Mouse (Mus musculus) retina, postnatal 7 days (tissue): ENCODE data around the gene Khsrp.
"Not testable (repeated sequence)": the region's sequence is repeated elsewhere in the genome, so short reads cannot be mapped to it uniquely, and the experiment has no call there.

Experiments
- DNase-seq: peaks from one replicate; pipeline ENCODE4 v3.0.0-alpha.2; 2012; ENCODE audit warnings: low read depth, low spot score

The Khsrp gene

DNA sequence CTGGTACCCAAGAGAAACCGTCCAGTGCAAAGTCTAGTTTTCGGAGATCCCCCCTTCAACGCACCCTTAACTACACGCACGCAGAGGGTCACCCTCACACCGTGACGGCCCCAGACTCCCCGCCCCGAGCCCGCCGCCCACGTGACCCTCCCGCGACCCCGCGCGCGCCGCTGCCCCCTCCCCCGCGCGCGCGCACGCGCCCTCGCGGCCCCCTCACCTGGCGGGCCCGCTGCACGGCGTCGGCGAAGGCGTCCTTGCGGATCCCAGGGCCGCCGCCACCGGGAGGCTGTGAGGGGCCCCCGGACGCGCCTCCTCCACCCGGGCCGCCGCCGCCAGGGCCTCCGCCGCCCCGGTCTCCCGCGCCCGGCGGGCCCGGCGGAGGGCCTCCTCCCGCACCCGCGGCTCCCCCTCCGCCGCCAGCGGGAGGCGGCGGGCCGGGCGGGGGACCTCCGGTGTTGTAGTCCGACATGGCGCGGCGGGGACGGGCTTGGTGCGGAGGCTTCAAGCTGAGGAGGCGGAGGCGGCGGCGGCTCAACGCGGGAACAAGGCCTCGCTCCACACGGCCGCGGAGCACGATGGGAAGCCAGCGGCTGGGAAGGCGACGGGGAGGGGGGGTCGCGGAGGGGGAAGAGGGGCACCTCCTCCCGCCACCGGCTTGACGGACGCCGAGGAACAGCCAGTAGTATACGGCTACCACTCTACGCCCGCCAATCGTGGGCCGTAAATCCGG is at the start of gene Khsrp:
Gene Khsrp, minus strand, starts transcription at position 592 of the 730 bp plus-strand sequence.
- peak; percentile 17 for DNase-seq

DNA sequence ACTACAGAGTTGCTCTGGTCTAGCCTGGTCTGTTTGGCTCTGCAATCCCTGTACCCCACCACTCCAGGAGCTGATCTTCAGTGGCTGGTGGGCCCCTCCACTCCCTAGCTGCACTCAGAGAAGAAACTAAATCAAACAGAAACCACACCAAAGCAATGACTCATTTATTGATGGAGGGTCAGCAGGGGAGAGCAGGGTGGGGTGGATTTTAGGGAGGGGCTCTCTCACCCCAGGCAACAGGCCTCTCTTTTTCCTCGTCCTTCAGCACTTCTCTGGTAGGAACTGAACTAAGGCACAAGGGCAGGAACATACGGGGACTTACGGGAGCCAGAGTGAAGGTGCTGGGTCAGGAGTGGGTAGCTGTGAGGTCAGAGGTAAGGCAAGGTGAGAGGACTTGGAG is 48.6 kb upstream of the Khsrp start:
- no peak for DNase-seq

DNA sequence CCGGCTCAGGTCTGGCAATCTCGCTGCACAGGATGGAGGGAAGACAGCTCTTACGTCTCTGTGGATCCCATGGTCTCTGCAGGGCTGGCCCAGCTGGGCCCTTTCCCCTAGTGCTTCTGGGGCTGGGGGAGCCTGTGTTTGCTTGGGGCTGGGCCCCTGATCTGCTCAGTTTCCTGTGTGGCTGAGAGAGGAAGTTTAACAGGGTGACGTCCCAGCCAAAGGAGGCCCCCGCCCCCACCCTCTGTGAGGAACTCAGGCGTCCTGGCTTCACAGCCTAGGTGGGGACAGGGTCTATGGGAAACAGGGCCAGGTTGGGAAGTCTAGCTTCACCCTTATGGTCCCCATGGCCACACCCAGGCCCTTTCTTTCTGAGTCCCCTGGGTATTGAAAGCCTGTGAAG is 47.0 kb upstream of the Khsrp start, which contains the start of gene Dennd1c:
Gene Dennd1c, minus strand, starts transcription at position 179 of the 400 bp plus-strand sequence.
- DNase-seq, result no peak

DNA sequence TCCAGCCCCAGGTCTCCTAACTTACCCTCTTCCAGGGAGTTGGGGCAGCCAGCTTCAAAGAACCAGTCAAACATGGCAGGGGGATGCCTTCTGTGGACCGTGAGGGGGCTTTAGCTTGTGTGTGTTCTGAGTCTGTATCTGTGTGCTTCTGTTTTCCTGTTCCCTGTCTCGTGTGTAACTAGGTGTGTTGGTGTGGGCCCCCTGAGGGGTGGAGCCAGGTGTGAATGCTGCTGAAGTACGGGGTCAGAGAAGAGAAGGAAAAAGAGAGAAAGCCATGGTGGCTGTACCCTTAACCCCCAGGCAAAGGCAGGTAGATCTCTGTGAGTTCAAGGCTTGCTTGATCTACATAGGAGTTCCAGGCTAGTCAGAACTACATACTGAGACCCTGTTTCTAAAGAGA is 45.6 kb upstream of the Khsrp start:
- DNase-seq, result no peak

- no peak for DNase-seq
These were observed 39.4 kb upstream of the Khsrp start for GRCm38 (mm10) chr17:57070699-57071098.

DNA sequence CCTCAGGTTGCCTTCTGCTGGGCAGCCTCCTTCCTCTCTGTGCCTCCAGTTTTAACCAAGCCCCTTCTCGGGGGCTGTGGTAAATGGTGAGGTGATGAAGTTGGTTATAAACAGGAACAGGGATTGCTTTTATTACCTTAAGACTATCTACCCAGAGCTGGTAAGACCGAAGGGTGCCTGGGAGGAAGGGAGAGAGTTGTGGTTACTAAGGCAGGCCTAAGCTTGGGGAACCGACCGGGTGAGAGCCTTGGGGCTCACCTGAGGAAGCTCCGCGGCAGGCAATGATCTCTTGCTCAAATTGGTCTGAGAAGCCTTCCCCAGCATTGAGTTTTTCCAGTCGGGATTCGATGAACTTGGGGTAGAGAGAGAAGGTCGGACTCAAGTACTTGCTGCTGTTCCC is 39.0 kb upstream of the Khsrp start:
- no peak for DNase-seq

GRCm38 (mm10) chr17:57066908-57067307 is 35.6 kb upstream of the Khsrp start:
- no peak for DNase-seq

DNA sequence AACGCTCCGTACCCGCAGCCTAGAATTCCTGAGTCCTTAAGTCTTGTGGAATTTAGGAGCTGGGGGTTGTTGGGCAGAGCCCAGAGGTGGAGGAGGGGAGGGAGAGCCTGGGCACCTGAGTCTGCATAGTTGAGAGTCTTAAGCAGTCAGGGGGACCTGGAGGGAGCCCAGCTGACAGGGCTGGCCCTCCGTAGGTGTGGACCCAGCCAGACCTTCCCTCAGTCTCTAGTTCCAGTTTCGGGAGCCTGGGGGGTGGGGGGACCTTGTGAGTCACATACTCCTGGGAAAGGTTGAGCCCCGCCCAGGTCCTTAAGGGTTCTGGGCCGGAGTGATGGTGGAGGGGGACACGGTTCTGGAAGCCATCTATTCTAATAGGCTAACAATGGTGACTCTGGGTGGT is 31.7 kb upstream of the Khsrp start:
- DNase-seq, result no peak

- no peak for DNase-seq
These were observed 31.2 kb upstream of the Khsrp start for GRCm38 (mm10) chr17:57062548-57062947.

DNA sequence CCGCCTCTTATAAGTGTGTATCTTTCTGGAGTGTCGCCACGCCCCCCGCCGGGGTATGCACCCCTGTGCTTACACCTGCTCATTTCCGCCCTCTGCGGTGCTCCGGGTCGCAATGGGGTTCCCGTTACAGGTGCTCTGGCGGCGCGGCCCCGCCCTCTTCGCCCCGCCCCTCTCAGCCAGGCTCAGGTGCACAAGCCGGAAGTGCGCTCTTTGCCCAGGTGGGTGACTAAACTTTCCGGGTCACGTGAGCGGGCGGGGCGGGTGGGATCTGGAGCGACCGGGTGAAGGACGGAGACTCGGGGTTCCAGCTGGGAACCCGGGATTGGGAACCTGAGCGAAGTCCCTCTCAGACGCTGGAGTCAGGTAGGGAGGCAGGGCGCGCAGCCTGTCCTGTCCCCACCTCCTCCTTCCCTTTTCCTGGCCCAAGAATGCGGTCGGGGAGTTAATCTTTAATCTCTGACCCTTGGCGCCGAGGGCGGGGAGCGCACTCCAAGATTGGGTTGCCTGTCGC is 30.7 kb upstream of the Khsrp start:
- no peak for DNase-seq

DNA sequence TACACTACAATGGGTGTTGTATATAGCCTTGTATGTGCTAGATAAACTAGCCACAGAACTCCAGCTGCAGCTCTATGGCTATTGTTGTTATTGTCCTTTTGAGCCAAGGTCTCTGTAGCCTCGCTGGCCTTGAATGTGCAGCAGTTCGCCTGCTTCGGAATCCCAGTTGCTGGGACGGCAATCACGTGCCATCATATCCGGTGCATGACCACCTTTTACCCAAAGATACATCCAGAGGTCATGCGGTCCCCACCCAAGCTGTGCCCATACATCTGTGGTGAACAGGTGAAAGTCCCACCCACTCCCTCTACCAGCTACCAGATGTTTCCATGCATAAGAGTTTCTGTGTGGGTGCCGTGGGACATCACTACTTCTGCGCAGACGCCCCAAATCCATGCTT is 29.7 kb upstream of the Khsrp start:
- no peak for DNase-seq

DNA sequence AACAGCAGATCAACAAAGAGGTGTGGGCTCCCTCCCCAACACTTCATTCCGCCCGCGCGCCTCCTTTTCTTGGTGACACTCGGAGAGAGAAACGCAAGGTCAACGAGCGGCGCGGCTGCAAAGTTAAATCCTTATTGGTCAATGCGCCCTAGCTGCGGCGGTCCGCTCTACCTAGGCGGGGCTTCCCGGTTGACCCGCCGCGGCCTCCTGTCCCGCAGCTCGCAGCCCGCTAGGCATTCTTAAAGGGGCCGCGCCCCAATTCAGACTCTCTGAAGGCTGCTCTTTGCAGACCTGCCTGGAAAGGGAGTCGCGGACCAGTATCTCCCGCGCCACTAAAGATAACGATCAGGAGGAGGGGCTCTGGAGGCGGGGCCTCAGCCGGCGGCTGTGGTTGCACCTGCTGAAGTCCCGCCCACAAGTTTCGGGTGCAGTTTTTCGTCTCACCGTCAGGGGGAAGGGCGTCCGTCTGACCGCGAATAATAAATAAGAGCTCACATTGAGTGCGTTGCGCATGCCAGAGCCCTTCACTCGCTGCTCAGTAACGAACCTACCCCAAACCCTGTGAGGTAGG is 29.0 kb upstream of the Khsrp start:
- peak; percentile 95 for DNase-seq

DNA sequence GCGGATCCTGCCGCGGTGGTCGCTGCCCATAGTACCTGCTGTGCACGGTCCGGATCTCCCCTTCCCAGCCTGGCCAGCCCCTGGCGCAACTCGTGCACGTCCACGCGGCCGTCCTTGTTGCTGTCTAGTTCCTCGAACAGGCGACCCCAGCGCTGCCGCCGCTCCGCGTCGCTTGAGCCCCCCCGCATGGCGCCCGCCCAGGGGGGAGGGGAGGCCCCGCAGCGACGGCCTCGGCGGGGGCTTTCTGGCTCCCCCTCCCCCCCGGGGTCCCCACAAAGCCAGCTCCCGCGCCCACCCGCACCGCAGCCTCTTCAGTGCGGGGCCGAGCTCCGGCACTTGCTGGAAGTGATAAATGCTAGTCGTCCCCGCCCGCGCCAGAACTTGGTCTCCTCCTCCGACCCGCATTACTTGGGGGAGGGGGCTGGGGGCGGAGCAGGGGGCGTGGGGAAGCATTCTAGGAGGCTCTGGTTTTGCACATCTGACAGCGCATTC is 28.2 kb upstream of the Khsrp start, which contains the start of gene Slc25a23:
Gene Slc25a23, minus strand, starts transcription at position 378 of the 492 bp plus-strand sequence.
- peak; percentile 71 for DNase-seq

GRCm38 (mm10) chr17:57058891-57059485 is 27.7 kb upstream of the Khsrp start, which contains the start of gene Crb3:
Gene Crb3, plus strand, starts transcription at chr17:57059105.
- DNase-seq, result no peak

DNA sequence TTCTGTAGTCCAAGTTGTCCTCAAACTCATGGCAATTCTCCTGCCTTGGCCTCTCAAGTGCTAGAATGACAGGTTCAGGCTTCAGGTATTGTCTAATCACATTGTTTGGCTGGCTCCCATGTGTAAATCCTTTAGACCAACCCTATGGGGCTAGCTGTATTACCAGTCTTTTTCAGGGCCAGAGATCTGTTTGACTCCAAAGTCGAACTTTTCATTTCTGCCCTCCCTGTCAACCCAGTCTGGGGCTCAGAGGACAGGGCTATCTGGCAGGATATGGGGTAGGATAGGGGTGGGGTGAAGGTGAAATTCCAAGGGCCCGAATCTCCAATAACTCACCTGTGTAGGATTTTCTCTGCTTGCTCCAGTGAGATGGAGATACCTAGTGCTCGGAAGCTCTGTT is 24.9 kb upstream of the Khsrp start:
- no peak for DNase-seq

DNA sequence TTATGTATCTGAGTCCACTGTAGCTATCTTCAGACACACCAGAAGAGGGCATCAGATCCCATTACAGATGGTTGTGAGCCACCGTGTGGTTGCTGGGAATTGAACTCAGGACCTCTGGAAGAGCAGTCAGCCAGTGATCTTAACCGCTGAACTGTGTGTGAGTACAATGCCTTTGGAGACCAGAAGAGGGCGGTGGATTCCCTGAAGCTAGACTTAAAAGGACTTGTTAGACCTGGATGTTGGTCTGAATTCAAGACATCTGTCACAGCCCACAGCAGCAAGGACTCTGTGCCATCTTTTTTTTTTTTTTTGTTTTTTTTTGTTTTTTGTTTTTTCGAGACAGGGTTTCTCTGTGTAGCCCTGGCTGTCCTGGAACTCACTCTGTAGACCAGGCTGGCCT is 20.4 kb upstream of the Khsrp start:
- not testable (repeated sequence) for DNase-seq

- DNase-seq, result no peak
These were observed 17.5 kb upstream of the Khsrp start for GRCm38 (mm10) chr17:57048816-57049215.

DNA sequence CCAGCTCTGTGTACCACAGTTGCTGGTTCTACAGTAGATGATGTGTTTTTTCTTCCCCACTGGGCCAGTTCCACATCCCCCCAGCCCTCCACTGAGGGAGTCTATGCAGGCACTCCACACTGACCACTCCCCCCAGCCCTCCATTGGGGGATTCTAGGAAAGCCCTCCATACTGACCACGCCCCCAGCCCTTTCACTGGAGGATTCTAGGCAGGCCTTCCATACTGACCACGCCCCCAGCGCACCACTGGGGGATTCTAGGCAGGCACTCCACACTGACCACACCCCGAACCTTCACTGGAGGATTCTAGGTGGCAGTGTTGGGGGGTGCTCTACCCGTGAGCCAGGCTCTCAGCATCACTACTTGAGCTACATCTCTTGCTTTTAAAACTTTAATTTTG is 16.1 kb upstream of the Khsrp start:
- DNase-seq, result no peak

- no peak for DNase-seq
These were observed 10.2 kb upstream of the Khsrp start, which contains the start of gene Slc25a41 for GRCm38 (mm10) chr17:57041554-57041953. Gene Slc25a41, minus strand, starts transcription at chr17:57041654.

DNA sequence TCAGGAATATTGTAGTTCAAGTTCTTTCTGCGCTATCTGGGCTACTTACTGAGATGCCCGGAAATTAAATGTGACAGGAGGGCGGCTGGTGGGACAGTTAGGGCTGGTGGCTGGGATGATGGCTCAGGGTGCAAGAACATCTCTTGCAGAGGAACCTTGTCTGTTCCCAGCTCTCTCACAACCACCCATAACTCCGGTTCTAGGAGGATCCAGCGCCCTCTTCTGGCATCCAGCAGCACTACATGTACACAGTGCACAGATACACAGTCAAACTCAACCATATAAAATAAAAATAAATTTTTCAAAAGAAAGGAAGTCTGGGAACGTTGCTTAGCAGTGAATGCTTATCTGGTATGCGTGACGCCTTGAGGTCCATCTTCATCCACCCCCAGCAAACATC is 7.7 kb upstream of the Khsrp start:
- DNase-seq, result no peak

DNA sequence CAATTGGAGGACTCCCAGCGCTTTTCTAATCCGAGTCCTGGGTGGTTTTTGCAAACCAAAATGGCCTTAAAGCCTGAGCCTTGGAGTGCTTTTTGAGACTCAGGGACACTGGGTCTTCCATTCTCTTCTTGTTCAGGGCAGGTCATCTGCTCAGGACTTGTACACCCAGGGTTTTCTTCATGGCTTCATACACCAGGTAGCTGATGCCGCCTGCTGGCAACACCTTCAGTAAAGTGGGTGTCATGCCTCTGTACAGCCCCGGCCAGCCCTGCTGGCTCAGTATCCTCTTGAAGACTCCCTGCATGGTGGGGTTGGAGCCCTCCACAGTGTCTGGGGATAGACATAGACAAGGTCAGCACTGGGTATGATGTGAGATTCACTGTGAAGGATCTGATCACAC is 1.5 kb upstream of the Khsrp start:
- no peak for DNase-seq

DNA sequence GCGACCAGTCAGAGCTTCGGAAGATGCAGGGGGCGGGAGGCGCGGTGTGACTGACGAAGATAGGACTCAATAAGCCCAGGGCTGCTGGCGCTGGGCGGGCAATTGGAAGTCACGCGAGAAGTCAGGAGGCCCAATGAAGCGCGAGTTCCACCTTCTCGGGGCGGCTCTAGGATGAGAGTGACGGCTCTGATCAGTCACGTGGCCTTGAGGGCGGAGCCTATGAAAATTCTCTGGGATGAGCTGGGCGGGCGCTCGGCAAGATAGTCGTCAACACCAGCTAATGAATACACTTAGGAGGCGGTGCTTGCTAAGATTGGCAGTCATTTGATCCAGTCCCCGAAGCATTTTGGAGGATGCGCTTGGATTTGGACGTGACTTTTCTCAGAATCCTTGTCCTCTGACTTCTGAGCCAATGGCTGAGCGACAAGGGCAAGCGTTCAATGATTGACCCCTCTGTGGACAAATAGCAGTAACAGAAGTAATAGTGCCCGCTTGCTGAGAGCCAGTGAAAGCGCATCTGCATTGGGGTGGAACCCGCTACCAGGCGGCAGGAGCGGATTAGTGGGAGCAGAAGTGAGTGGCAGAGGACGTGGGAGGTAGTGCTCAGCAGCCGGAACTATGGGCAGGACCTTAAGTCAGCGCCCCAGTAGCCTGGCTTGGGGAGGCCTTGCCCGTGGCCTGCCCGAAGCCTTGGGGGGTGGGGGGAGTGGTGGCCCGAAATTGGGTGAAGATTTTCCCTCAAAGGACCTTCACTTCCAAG is 519 bp upstream of the Khsrp start:
- peak; percentile 100 for DNase-seq
